Mouse (Mus musculus) forebrain, embryonic 11.5 days (tissue): Measurements from ENCODE around the gene Zfp3. TPM values are rescaled to one million over a fixed set of nuclear protein-coding genes. Genes with fewer than 3 reads are reported as not detected.

ENCODE experiments used
- ATAC-seq: fragments of 200-750 bp; cut with Nextera tagmentation; replicated peaks from 2 replicates; pipeline ENCODE4 v1.8.0; 2017; ENCODE audit warnings: moderate TSS enrichment; ENCODE audit not compliant: low FRiP score
- DNase-seq: peaks from one replicate; pipeline ENCODE4 v3.0.0-alpha.2; 2017; ENCODE audit warnings: low spot score
- H3K27ac ChIP-seq: fragments of 300-500 bp; sonication (generic); 2 replicates; pipeline ENCODE4 v1.5.1; 2014; ENCODE audit warnings: low read depth, low read length
- H3K27me3 ChIP-seq: fragments of 300-500 bp; sonication (generic); 2 replicates; pipeline ENCODE4 v1.6.1; 2014; ENCODE audit warnings: mild to moderate bottlenecking, low read length, mixed read lengths; ENCODE audit not compliant: control insufficient read depth, insufficient read depth
- H3K36me3 ChIP-seq: fragments of 300-500 bp; sonication (generic); 2 replicates; pipeline ENCODE4 v1.6.1; 2014; ENCODE audit warnings: mild to moderate bottlenecking, low read length, moderate library complexity, mixed read lengths; ENCODE audit not compliant: control insufficient read depth, insufficient read depth
- H3K4me1 ChIP-seq: fragments of 300-500 bp; sonication (generic); replicated peaks from 2 replicates; pipeline ENCODE4 v1.6.1; 2014; ENCODE audit warnings: low read length, mixed read lengths; ENCODE audit not compliant: control insufficient read depth, insufficient read depth
- H3K4me2 ChIP-seq: fragments of 300-500 bp; sonication (generic); 2 replicates; pipeline ENCODE4 v1.6.1; 2014; ENCODE audit warnings: low read depth, mild to moderate bottlenecking, low read length, moderate library complexity, mixed read lengths; ENCODE audit not compliant: severe bottlenecking
- H3K4me3 ChIP-seq: fragments of 300-500 bp; sonication (generic); 2 replicates; pipeline ENCODE4 v1.5.1; 2014; ENCODE audit warnings: low read depth, low read length
- H3K9ac ChIP-seq: fragments of 300-500 bp; sonication (generic); 2 replicates; pipeline ENCODE4 v1.6.1; 2014; ENCODE audit warnings: low read length
- H3K9me3 ChIP-seq: fragments of 300-500 bp; sonication (generic); 2 replicates; pipeline ENCODE4 v1.6.1; 2016; ENCODE audit warnings: low read length, mixed read lengths; ENCODE audit not compliant: control insufficient read depth
- WGBS: fragments of 180-500 bp; shearing (Covaris S2); extraction: QIAGEN DNeasy Blood & Tissue Kit; methylation state at CpG from one replicate; pipeline ENCODE4 v1.1.7; 2014; 5-methylcytosine and 5-hydroxymethylcytosine counted together
- microRNA-seq: library from miRNA; unstranded; fragments of <30 nt; microRNA quantifications from one replicate; pipeline ENCODE4, GENCODE M21; 2016; ENCODE audit not compliant: insufficient number of aligned reads
- polyA plus RNA-seq: library from polyadenylated mRNA; unstranded; fragments of >200 nt; fragmentation: Nextera tagmentation; extraction: Ambion mirVana; gene quantifications from 2 replicates; pipeline ENCODE4 v1.2.1, GENCODE M21; 2014

The Zfp3 gene
- polyA plus RNA-seq, 1 experiment from 2014 or later, result 9.2 TPM

GRCm38 (mm10) chr11:70815498-70816078, 51.6 kb downstream of the Zfp3 start:
- H3K4me1 ChIP-seq, result no peaks in the 10 kb centered on the region
- no peaks in the 10 kb centered on the region for H3K27me3 ChIP-seq
- H3K9me3 ChIP-seq, result no peaks in the 10 kb centered on the region
- no peak overlapping the region for H3K9ac ChIP-seq
- no peaks in the 10 kb centered on the region for H3K36me3 ChIP-seq
- WGBS, result 27% methylated on average over 6 of the region's 6 CpGs
- DNase-seq (peak; percentile 60), ATAC-seq (no peak)
- no peak overlapping the region for H3K4me3 ChIP-seq
- H3K27ac ChIP-seq, result no peak overlapping the region
- no peak overlapping the region for H3K4me2 ChIP-seq

DNA sequence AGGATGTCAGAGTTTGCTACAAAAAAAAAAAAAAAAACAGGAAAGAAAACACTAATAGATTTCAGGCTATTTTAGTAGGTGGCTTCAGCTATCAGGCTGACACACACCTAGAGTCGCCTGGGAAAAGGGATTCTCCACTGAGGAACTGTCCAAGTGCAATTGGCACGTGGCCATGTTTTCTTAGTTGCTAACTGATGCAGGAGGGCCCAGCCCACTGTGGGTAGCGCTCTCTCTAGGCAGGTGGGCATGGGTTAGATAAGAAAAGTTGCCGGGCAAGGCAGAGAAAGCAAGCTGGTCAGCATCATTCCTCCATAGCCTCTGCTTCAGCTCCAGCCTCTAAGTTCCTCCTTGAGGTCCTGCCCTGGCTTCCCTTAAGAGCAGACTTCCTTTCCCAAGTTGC, 52.8 kb downstream of the Zfp3 start:
- no peak overlapping the region for H3K4me2 ChIP-seq
- 83% methylated on average over 4 of the region's 4 CpGs for WGBS
- H3K27me3 ChIP-seq, result no peaks in the 10 kb centered on the region
- ATAC-seq (no peak), DNase-seq (no peak)
- no peaks in the 10 kb centered on the region for H3K4me1 ChIP-seq
- no peak overlapping the region for H3K27ac ChIP-seq
- no peaks in the 10 kb centered on the region for H3K36me3 ChIP-seq
- H3K9me3 ChIP-seq, result no peaks in the 10 kb centered on the region
- H3K4me3 ChIP-seq, result no peak overlapping the region
- H3K9ac ChIP-seq, result no peak overlapping the region

- no peaks in the 10 kb centered on the region for H3K36me3 ChIP-seq
- H3K27ac ChIP-seq, result no peak overlapping the region
- no peaks in the 10 kb centered on the region for H3K27me3 ChIP-seq
- ATAC-seq (no peak), DNase-seq (no peak)
- H3K4me1 ChIP-seq, result no peaks in the 10 kb centered on the region
- 87% methylated on average over 8 of the region's 8 CpGs for WGBS
- no peak overlapping the region for H3K4me2 ChIP-seq
- H3K9me3 ChIP-seq, result no peaks in the 10 kb centered on the region
- no peak overlapping the region for H3K9ac ChIP-seq
- no peak overlapping the region for H3K4me3 ChIP-seq
These were observed 56.1 kb downstream of the Zfp3 start for GRCm38 (mm10) chr11:70820120-70820519.

- no peak overlapping the region for H3K9ac ChIP-seq
- H3K4me3 ChIP-seq, result no peak overlapping the region
- H3K4me2 ChIP-seq, result no peak overlapping the region
- H3K9me3 ChIP-seq, result no peaks in the 10 kb centered on the region
- no peak for DNase-seq
- H3K27me3 ChIP-seq, result no peaks in the 10 kb centered on the region
- ATAC-seq, result no peak
- WGBS, result 68% methylated on average over 17 of the region's 17 CpGs
- H3K36me3 ChIP-seq, result no peaks in the 10 kb centered on the region
- H3K4me1 ChIP-seq, result no peaks in the 10 kb centered on the region
- no peak overlapping the region for H3K27ac ChIP-seq
These were observed 58.0 kb downstream of the Zfp3 start for GRCm38 (mm10) chr11:70821728-70822591.

Small RNAs within 50 kb of the gene (microRNA-seq; reads per million reads assigned to microRNA genes)
- not detected for gene Gm22760

Other genes starting within 250 kb of the Zfp3 start
- not detected in 2 replicates for gene Vmo1, start 249.6 kb upstream of the Zfp3 start, polyA plus RNA-seq
- gene Gltpd2, start 245.0 kb upstream of the Zfp3 start, polyA plus RNA-seq, result 0.35 and 0.56 TPM in 2 replicates
- 812 and 901 TPM in 2 replicates for gene Psmb6, start 238.8 kb upstream of the Zfp3 start, polyA plus RNA-seq
- not detected in 2 replicates for gene Gm40193, start 231.3 kb upstream of the Zfp3 start, polyA plus RNA-seq
- gene Pld2, start 224.1 kb upstream of the Zfp3 start, polyA plus RNA-seq, result 3.2 and 3.8 TPM in 2 replicates
- 17.7 and 21.1 TPM in 2 replicates for gene Mink1, start 201.3 kb upstream of the Zfp3 start, polyA plus RNA-seq
- not detected in 2 replicates for gene 4930544D05Rik, start 148.4 kb upstream of the Zfp3 start, polyA plus RNA-seq
- gene Chrne, start 145.0 kb upstream of the Zfp3 start, polyA plus RNA-seq, result not detected in 2 replicates
- gene Gp1ba, start 125.1 kb upstream of the Zfp3 start, polyA plus RNA-seq, result 1.1 and 1.3 TPM in 2 replicates
- gene Rnf167, start 117.0 kb upstream of the Zfp3 start, polyA plus RNA-seq, result 88.0 and 90.0 TPM in 2 replicates
- gene Slc25a11, start 116.7 kb upstream of the Zfp3 start, polyA plus RNA-seq, result 129 and 137 TPM in 2 replicates
- 1,387 and 1,399 TPM in 2 replicates for gene Pfn1, start 109.6 kb upstream of the Zfp3 start, polyA plus RNA-seq
- 16.6 and 17.4 TPM in 2 replicates for gene Eno3, start 107.0 kb upstream of the Zfp3 start, polyA plus RNA-seq
- 160 and 167 TPM in 2 replicates for gene Spag7, start 94.8 kb upstream of the Zfp3 start, polyA plus RNA-seq
- 10.8 and 11.4 TPM in 2 replicates for gene Camta2, start 76.1 kb upstream of the Zfp3 start, polyA plus RNA-seq
- 0.65 and 1.3 TPM in 2 replicates for gene Inca1, start 64.1 kb upstream of the Zfp3 start, polyA plus RNA-seq
- gene Kif1c, start 63.7 kb upstream of the Zfp3 start, polyA plus RNA-seq, result 6.4 and 6.9 TPM in 2 replicates
- not detected in 2 replicates for gene Scimp, start 48.4 kb downstream of the Zfp3 start, polyA plus RNA-seq
- gene Rabep1, start 80.6 kb downstream of the Zfp3 start, polyA plus RNA-seq, result 41.2 and 42.7 TPM in 2 replicates
- gene Nup88, start 205.8 kb downstream of the Zfp3 start, polyA plus RNA-seq, result 169 and 176 TPM in 2 replicates
- gene Rpain, start 206.0 kb downstream of the Zfp3 start, polyA plus RNA-seq, result 84.0 and 84.6 TPM in 2 replicates
- 261 and 278 TPM in 2 replicates for gene C1qbp, start 218.8 kb downstream of the Zfp3 start, polyA plus RNA-seq
- gene Dhx33, start 240.2 kb downstream of the Zfp3 start, polyA plus RNA-seq, result 25.5 and 27.6 TPM in 2 replicates